Mouse (Mus musculus) hindbrain, embryonic 12.5 days (tissue): Measurements from ENCODE around the gene P4htm. TPM values are rescaled to one million over a fixed set of nuclear protein-coding genes. Genes with fewer than 3 reads are reported as not detected.

Experiments used
- ATAC-seq: fragments of 200-750 bp; cut with Nextera tagmentation; 2 replicates; pipeline ENCODE4 v1.8.0; 2017; ENCODE audit warnings: moderate TSS enrichment; ENCODE audit not compliant: low FRiP score
- H3K27ac ChIP-seq: fragments of 300-500 bp; sonication (generic); 2 replicates; pipeline ENCODE4 v1.5.1; 2016; ENCODE audit warnings: mild to moderate bottlenecking
- H3K27me3 ChIP-seq: fragments of 300-500 bp; sonication (generic); 2 replicates; pipeline ENCODE4 v1.6.1; 2016; ENCODE audit warnings: mild to moderate bottlenecking
- H3K36me3 ChIP-seq: fragments of 300-500 bp; sonication (generic); 2 replicates; pipeline ENCODE4 v1.6.1; 2016; ENCODE audit warnings: mild to moderate bottlenecking
- H3K4me1 ChIP-seq: fragments of 300-500 bp; sonication (generic); 2 replicates; pipeline ENCODE4 v1.6.1; 2016
- H3K4me2 ChIP-seq: fragments of 300-500 bp; sonication (generic); replicated peaks from 2 replicates; pipeline ENCODE4 v1.6.1; 2016; ENCODE audit warnings: mild to moderate bottlenecking
- H3K4me3 ChIP-seq: fragments of 300-500 bp; sonication (generic); 2 replicates; pipeline ENCODE4 v1.5.1; 2016; ENCODE audit warnings: mild to moderate bottlenecking
- H3K9ac ChIP-seq: fragments of 300-500 bp; sonication (generic); 2 replicates; pipeline ENCODE4 v1.6.1; 2016; ENCODE audit warnings: mild to moderate bottlenecking, moderate library complexity
- H3K9me3 ChIP-seq: fragments of 300-500 bp; sonication (generic); replicated peaks from 2 replicates; pipeline ENCODE4 v1.6.1; 2016; ENCODE audit warnings: mild to moderate bottlenecking
- WGBS: fragments of 180-500 bp; shearing (Covaris S2); methylation state at CpG from one replicate; pipeline ENCODE4 v1.1.7; 2016; 5-methylcytosine and 5-hydroxymethylcytosine counted together
- polyA plus RNA-seq: library from polyadenylated mRNA; unstranded; fragments of >200 nt; fragmentation: Nextera tagmentation; extraction: Ambion mirVana; gene quantifications from 2 replicates; pipeline ENCODE4 v1.2.1, GENCODE M21; 2016

The P4htm gene
- polyA plus RNA-seq, 1 experiment from 2014 or later, result 19.0 TPM

DNA sequence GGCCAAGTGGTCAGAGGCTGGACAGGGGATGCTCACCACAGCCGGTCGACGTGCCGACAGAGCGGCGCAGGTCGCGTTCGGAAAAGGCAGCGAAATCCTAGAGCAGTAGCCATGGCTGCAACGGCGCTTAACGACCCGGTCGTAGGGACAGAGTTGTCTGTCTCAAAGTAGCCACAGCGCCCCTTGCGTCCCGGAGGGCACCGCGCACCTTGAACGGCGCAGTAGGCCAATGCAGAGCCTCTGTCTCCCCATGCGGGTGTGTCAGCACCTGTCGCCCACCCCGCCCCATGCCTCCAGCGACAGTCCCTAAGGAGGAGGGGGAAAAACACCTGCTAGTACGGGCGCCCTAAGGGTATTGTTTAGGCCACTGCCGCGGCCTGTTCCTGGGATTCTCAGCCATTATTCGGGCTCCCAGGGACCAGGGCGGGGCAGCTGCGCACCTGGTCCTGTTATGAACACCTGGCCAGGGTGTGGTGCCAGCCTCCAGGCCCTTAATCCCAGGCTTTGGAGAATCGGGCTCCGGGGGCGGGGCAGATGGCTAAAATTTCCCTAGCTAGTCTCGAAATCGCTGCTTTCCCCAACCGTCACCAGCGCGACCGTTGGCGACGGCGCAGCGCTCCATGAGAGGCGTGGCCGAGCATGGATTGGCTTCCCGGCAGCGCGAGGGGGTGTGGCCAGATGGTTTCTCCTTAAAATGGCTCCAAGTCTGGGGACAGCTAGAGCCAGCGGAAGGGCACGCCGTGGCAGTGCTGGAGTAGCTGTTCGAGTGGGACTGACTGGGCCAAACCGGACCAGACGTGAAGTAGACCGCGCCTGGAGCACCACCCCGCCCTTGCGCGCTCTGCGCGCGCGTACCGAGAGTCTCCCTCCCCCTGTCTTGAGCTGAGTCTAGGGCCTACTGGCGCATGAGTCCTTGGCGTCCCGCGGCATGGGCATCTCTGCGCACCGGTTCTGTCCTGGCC is 30.4 kb downstream of the P4htm start, which contains the start of gene Ndufaf3:
Gene Ndufaf3, minus strand, starts transcription at position 620 of the 962 bp plus-strand sequence.
- Histone ChIP-seq H3K4me2 (peak within 1 kb of the TSS; percentile 85), H3K4me1 (peaks cover 41% of the 10 kb centered on the region), H3K9ac (peak within 1 kb of the TSS; percentile 82), H3K36me3 (peaks cover 54% of the 10 kb centered on the region), H3K9me3 (no peaks in the 10 kb centered on the region), H3K4me3 (peak within 1 kb of the TSS; percentile 56), H3K27me3 (no peaks in the 10 kb centered on the region), H3K27ac (peak within 1 kb of the TSS; percentile 94)
- under 1% methylated on average over 73 of the region's 73 CpGs for WGBS
- peak; percentile 77 for ATAC-seq

DNA sequence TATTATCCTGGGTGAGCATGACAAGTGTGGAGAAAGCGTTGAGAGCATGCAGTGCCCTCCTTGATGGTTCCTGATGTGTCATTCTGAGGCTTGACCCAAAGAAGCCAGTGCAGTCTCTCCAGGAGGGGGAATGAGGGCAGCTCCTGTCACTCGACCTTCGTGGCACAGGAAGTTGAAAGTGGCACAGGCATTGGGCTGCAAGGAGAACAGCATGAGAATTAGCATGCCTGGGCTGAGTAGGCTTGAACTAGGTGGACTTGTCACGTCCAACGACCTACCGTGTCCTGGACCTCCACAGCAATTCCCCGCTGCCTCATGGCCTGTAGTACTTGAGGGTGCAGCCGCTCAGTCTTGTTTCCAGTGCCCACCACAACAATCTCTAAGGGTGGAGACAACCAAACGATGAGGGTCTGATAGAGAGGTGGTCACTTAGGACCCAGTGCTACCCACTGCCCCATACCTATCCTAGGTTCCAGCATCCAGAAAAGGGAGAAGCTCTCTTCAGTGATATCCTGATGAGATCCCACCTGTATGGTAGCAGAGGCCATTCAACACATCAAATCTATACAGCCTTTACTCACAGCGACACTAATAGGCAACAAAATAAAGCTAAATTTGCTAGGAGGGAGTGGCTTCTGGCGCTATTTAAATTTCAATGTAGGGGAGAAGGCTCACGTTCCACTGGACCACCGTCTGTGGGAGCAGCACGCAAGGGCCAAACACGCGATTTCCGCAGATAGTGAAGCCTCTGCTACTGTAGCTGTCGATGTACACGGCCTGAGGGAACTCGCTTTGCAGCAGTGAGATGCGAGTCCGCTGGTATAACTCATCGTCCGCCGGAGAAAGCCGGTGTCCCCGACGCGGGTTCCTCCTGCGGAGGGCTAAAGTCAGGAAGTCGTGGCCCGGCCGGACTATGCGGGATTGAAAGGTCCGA is 31.3 kb downstream of the P4htm start:
- Histone ChIP-seq H3K9ac (peak overlapping the region; percentile 82), H3K27ac (peak overlapping the region; percentile 94), H3K9me3 (no peaks in the 10 kb centered on the region), H3K27me3 (no peaks in the 10 kb centered on the region), H3K4me2 (peak overlapping the region; percentile 85), H3K36me3 (peaks cover 54% of the 10 kb centered on the region), H3K4me3 (peak overlapping the region; percentile 56), H3K4me1 (peaks cover 49% of the 10 kb centered on the region)
- WGBS, result 12% methylated on average over 35 of the region's 35 CpGs
- no peak for ATAC-seq

DNA sequence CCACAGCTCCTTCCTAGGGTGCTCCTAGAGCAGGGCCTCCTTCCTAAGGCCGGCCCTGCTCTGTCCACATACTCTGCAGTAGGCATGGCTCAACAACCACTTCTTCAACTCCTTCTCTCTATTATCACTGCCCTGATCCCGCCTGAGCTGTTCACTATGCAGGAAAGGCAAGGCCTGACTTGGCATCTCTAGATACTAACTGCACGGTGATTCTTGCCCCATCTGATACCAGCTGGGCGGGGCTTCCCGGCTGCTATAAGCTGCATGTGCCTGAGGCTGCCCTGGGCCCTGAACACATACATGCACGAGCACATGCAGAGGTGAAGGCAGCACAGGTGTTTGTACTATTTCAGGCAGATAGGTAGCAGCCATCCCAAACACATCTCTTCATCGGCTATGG is 33.3 kb downstream of the P4htm start:
- H3K4me2 ChIP-seq, result no peak overlapping the region
- no peak overlapping the region for H3K27ac ChIP-seq
- 89% methylated on average over 7 of the region's 7 CpGs for WGBS
- no peaks in the 10 kb centered on the region for H3K27me3 ChIP-seq
- peaks cover 52% of the 10 kb centered on the region for H3K36me3 ChIP-seq
- no peaks in the 10 kb centered on the region for H3K9me3 ChIP-seq
- no peak for ATAC-seq
- H3K4me3 ChIP-seq, result no peak overlapping the region
- peaks cover 39% of the 10 kb centered on the region for H3K4me1 ChIP-seq
- no peak overlapping the region for H3K9ac ChIP-seq

DNA sequence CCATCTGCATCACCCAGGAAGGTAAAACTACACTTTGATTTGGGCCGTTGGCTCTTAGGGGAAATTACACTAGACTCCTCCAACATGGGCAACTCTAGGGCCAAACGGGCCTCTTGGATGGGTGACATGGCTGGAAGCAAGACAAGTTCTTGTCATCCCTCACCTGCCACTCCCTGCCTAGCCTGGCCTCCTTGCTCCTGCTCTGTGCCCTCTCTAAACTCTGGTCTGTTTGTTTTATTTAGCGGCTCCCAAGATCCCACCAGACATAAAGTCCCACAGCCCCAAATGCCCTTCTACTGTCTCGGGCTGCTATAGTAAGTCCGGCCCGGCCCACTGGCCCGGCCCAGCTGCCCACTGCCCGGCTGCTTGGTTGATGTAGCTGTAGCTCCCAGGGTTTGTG is 33.8 kb downstream of the P4htm start:
- H3K27ac ChIP-seq, result no peak overlapping the region
- no peaks in the 10 kb centered on the region for H3K27me3 ChIP-seq
- H3K4me3 ChIP-seq, result no peak overlapping the region
- WGBS, result 94% methylated on average over 8 of the region's 8 CpGs
- no peaks in the 10 kb centered on the region for H3K9me3 ChIP-seq
- peaks cover 36% of the 10 kb centered on the region for H3K4me1 ChIP-seq
- H3K4me2 ChIP-seq, result no peak overlapping the region
- peaks cover 56% of the 10 kb centered on the region for H3K36me3 ChIP-seq
- no peak overlapping the region for H3K9ac ChIP-seq
- no peak for ATAC-seq

DNA sequence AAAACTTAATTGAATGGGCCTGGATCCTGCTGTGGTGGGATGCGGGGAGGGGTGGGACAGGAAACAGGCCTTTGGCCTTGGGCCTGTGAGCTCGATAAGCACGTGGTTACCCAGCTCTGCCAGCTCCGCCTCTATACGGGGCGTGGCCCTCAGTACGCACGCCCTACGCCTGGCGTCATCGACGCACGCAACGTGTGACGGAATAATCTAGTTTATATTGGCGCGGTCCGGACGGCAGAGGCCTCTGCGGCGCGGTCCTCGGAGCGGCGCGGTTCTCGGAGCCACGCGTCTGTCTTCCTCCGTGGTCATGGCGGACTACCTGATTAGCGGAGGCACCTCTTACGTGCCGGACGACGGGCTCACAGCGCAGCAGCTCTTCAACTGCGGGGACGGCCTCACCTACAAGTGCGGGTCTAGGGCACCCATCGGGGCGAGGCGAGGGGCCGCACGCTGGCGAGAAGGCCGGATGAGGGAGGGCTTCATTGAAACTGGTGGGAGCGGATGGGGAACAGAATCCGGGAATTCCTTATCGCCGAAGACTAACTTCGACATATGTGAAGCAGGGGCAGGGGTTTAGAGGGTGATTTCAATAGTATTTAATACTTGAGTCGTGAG is 37.1 kb downstream of the P4htm start, which contains the start of gene Impdh2:
Gene Impdh2, plus strand, starts transcription at position 60 of the 615 bp plus-strand sequence.
- H3K4me3 ChIP-seq, result peak within 1 kb of the TSS; percentile 47
- ATAC-seq, result peak; percentile 98
- peak within 1 kb of the TSS; percentile 65 for H3K9ac ChIP-seq
- H3K4me2 ChIP-seq, result peak within 1 kb of the TSS; percentile 70
- WGBS, result under 1% methylated on average over 53 of the region's 53 CpGs
- H3K36me3 ChIP-seq, result peaks cover 82% of the 10 kb centered on the region
- no peaks in the 10 kb centered on the region for H3K9me3 ChIP-seq
- H3K27me3 ChIP-seq, result no peaks in the 10 kb centered on the region
- peaks cover 15% of the 10 kb centered on the region for H3K4me1 ChIP-seq
- H3K27ac ChIP-seq, result peak within 1 kb of the TSS; percentile 24; the same call in 1 of the 2 replicates

DNA sequence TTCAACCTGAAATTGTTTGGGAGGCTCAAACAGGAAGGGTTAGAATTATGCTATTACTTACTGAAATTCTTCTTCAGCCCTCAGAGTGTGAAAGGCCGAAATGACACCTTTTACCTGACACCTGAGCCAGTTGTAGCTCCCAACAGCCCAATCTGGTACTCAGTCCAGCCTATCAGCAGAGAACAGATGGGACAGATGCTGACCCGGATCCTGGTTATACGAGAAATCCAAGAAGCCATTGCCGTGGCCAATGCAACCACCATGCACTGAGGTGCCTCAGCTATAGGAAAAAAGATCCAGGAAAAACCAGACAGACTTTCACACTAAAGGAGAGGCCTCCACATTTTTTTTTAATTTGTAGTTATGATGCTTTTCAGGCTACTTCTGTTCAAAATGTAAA is 38.3 kb downstream of the P4htm start:
- Histone ChIP-seq H3K4me2 (no peak overlapping the region), H3K4me1 (peaks cover 15% of the 10 kb centered on the region), H3K9me3 (no peaks in the 10 kb centered on the region), H3K36me3 (peaks cover 77% of the 10 kb centered on the region), H3K27me3 (no peaks in the 10 kb centered on the region), H3K4me3 (no peak overlapping the region), H3K27ac (no peak overlapping the region), H3K9ac (no peak overlapping the region)
- WGBS, result 92% methylated on average over 4 of the region's 4 CpGs
- no peak for ATAC-seq

DNA sequence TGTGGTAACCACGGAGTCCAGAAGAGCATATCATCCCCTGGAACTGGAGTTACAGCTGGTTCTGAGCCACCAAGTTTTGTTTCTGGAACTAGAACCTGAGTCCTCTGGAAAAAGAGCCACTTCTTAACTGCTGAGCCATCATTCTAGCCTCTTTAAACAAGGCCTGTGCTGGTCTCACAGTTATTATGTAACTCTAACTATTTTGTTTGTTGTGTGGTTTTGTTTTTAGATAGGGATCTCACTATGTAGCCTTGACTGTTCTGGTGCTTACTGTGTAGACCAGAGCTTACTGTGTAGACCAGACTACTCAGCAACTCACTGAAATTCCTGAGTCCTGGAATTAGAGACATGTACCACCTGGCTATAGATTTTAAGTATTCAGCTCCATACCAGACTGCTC is 50.6 kb downstream of the P4htm start:
- WGBS, result 82% methylated on average over 1 of the region's 1 CpGs
- Histone ChIP-seq H3K9ac (no peak overlapping the region), H3K4me3 (no peak overlapping the region), H3K27me3 (no peaks in the 10 kb centered on the region), H3K9me3 (no peaks in the 10 kb centered on the region), H3K27ac (no peak overlapping the region), H3K4me1 (no peaks in the 10 kb centered on the region), H3K4me2 (no peak overlapping the region), H3K36me3 (peaks cover 83% of the 10 kb centered on the region)
- ATAC-seq, result no peak

DNA sequence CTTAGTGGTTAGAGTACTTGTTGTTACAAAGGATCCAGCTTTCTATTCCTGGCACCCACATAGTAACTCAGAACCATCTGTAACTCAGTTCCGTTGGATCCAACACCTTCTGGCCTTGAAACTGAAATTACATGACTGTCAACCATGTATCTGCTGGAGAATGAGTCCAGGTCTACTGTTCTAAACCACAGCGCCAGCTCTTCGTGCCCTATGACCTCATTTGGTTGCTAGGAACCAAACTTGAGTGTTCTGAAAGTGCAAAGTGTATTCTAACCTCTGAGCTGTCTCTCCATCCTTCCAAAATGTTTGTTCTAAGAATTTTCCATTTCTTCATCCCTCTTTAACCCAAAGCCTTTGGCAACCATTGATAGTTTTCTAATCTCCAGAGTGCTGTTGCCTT is 51.5 kb downstream of the P4htm start:
- 95% methylated on average over 3 of the region's 3 CpGs for WGBS
- Histone ChIP-seq H3K27ac (no peak overlapping the region), H3K9me3 (no peaks in the 10 kb centered on the region), H3K9ac (no peak overlapping the region), H3K4me1 (no peaks in the 10 kb centered on the region), H3K4me2 (no peak overlapping the region), H3K27me3 (no peaks in the 10 kb centered on the region), H3K36me3 (peaks cover 83% of the 10 kb centered on the region), H3K4me3 (no peak overlapping the region)
- no peak for ATAC-seq

DNA sequence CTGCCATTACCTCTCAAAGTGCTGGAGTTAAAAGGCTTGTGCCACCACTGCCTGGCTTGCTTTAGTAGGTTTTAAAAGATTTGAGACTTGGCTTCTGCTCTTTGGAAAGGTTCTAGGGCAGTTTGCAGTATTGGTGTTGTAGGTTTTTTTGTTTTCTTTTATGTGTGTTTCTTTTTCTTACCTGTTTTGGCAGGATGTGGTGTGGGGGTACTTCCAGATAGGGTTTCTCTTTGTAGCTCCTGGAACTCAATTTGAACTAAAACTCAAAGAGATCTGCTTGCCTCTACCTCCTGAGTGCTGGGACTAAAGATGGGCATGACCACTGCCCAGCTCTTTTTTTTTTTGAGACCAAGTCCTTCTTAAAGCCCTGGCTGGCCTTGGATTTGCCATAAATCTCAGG is 56.6 kb downstream of the P4htm start:
- H3K9ac ChIP-seq, result no peak overlapping the region
- H3K4me1 ChIP-seq, result no peaks in the 10 kb centered on the region
- no peak overlapping the region for H3K4me3 ChIP-seq
- H3K27me3 ChIP-seq, result no peaks in the 10 kb centered on the region
- no peaks in the 10 kb centered on the region for H3K9me3 ChIP-seq
- H3K4me2 ChIP-seq, result no peak overlapping the region
- H3K36me3 ChIP-seq, result peaks cover 84% of the 10 kb centered on the region
- ATAC-seq, result no peak
- no peak overlapping the region for H3K27ac ChIP-seq

DNA sequence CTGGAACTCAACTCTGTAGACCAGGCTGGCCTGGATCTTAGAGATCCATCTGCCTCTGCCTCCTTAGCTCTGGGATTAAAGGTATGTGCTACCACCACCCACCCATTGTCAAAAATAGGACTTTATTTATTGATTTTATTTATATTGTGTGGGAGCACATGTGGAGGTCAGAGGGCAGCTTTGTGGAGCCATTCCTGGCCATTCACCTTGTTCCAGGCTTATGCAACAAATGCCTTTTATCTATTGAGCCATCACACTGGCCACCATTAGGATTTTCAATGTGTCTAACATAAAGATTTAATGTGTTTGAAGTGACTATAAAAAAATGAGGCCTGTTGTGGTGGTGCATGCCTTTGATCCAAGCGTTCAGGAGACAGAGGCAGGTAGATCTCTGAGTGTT is 66.0 kb downstream of the P4htm start:
- no peak overlapping the region for H3K27ac ChIP-seq
- no peak for ATAC-seq
- no peaks in the 10 kb centered on the region for H3K9me3 ChIP-seq
- no peaks in the 10 kb centered on the region for H3K27me3 ChIP-seq
- H3K36me3 ChIP-seq, result peaks cover 79% of the 10 kb centered on the region
- no peak overlapping the region for H3K9ac ChIP-seq
- no peak overlapping the region for H3K4me2 ChIP-seq
- H3K4me1 ChIP-seq, result no peaks in the 10 kb centered on the region
- WGBS, result 95% methylated on average over 1 of the region's 1 CpGs
- H3K4me3 ChIP-seq, result no peak overlapping the region

DNA sequence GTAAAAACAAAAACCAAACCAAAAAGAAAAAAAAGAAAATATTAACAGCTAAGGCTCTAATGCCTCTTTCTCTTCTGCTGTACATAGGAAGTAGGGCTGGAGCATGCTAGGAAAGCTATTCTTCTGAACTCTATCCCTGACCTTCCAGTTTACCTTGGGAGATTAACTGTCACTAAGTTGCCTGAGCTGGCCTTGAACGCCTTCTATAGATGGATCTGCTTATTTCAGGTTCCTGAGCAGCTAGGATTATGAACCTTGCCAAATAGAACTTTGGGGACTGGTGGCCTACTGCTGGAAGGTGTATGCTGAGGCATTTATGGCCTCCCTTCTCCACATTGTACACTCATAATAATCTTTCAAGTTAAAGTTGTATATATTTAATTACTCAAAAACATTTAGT is 66.5 kb downstream of the P4htm start:
- no peak for ATAC-seq
- no peaks in the 10 kb centered on the region for H3K9me3 ChIP-seq
- peaks cover 73% of the 10 kb centered on the region for H3K36me3 ChIP-seq
- no peak overlapping the region for H3K4me2 ChIP-seq
- no peaks in the 10 kb centered on the region for H3K4me1 ChIP-seq
- no peak overlapping the region for H3K9ac ChIP-seq
- H3K4me3 ChIP-seq, result no peak overlapping the region
- no peak overlapping the region for H3K27ac ChIP-seq
- 83% methylated on average over 1 of the region's 1 CpGs for WGBS
- no peaks in the 10 kb centered on the region for H3K27me3 ChIP-seq
